Mouse (Mus musculus) heart, postnatal 0 days (tissue): ENCODE measurements at regions not wholly inside any gene's neighbourhood (a gene's known extent, or its start where the extent isn't known, plus 50 kb on each side); places are given as distances from the start of the nearest gene placed in this dataset.
"Not testable (repeated sequence)": the region's sequence is repeated elsewhere in the genome, so short reads cannot be mapped to it uniquely, and the experiment has no call there.

Experiments used
- ATAC-seq: fragments of 200-750 bp; cut with Nextera tagmentation; 2 replicates; pipeline ENCODE4 v1.8.0; 2017; ENCODE audit warnings: low read depth, moderate number of reproducible peaks, moderate library complexity; ENCODE audit not compliant: insufficient read depth
- DNase-seq: peaks from one replicate; pipeline ENCODE4 v3.0.0-alpha.2; 2016; ENCODE audit warnings: low spot score
- H3K27ac ChIP-seq: fragments of 300-500 bp; sonication (generic); 2 replicates; pipeline ENCODE4 v1.5.1; 2014; ENCODE audit warnings: low read depth, mild to moderate bottlenecking
- H3K27me3 ChIP-seq: fragments of 300-500 bp; sonication (generic); 2 replicates; pipeline ENCODE4 v1.6.1; 2014; ENCODE audit warnings: low read length, mixed read lengths; ENCODE audit not compliant: control insufficient read depth, insufficient read depth
- H3K36me3 ChIP-seq: fragments of 300-500 bp; sonication (generic); replicated peaks from 2 replicates; pipeline ENCODE4 v1.6.1; 2014; ENCODE audit warnings: low read length, mixed read lengths; ENCODE audit not compliant: control insufficient read depth, insufficient read depth
- H3K4me1 ChIP-seq: fragments of 300-500 bp; sonication (generic); 2 replicates; pipeline ENCODE4 v1.6.1; 2014; ENCODE audit warnings: antibody characterized with exemption; ENCODE audit not compliant: control insufficient read depth, insufficient read depth
- H3K4me2 ChIP-seq: fragments of 300-500 bp; sonication (generic); 2 replicates; pipeline ENCODE4 v1.6.1; 2014; ENCODE audit warnings: low read depth, mild to moderate bottlenecking, low read length, moderate library complexity
- H3K4me3 ChIP-seq: fragments of 300-500 bp; sonication (generic); 2 replicates; pipeline ENCODE4 v1.5.1; 2014; ENCODE audit warnings: low read depth, low read length
- H3K9ac ChIP-seq: fragments of 300-500 bp; sonication (generic); replicated peaks from 2 replicates; pipeline ENCODE4 v1.6.1; 2014; ENCODE audit warnings: low read depth, low read length, mixed read lengths
- H3K9me3 ChIP-seq: fragments of 300-500 bp; sonication (generic); replicated peaks from 2 replicates; pipeline ENCODE4 v1.6.1; 2016; ENCODE audit warnings: low read length; ENCODE audit not compliant: control insufficient read depth
- CTCF ChIP-seq: IDR thresholded peaks from 2 replicates; pipeline ENCODE4 v1.5.1; 2016; ENCODE audit warnings: antibody characterized with exemption, control low read depth, low read depth
- EP300 ChIP-seq: IDR thresholded peaks from 2 replicates; pipeline ENCODE4 v1.6.1; 2016; ENCODE audit warnings: antibody characterized with exemption, low read depth
- WGBS: fragments of 180-500 bp; shearing (Covaris S2); extraction: QIAGEN DNeasy Blood & Tissue Kit; methylation state at CpG from one replicate; pipeline ENCODE4 v1.1.7; 2014; 5-methylcytosine and 5-hydroxymethylcytosine counted together

DNA sequence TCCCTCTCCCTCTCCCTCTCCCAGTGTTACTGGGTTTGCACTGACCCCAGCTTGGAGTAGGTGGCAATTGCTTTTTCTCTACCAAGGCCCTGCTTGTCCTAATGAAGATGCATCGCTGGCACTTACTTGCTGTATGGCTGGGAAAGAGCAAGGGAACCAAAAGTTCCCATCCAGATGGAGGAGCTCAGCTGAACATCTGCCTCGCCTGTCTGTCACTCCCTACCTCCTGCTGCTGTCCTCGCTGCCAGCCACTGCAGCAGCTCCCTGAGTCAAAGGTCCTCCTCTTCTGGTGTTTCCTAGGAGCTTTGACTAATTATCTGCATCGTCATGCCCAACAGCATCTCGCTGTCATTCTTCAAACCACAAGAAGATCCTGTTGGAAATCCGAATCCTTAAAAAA lies 203.4 kb downstream of the Mat2b start:
- Histone ChIP-seq H3K4me2 (no peak overlapping the region), H3K9ac (no peak overlapping the region), H3K27me3 (no peaks in the 10 kb centered on the region), H3K27ac (no peak overlapping the region), H3K36me3 (no peaks in the 10 kb centered on the region), H3K4me3 (no peak overlapping the region), H3K9me3 (no peaks in the 10 kb centered on the region), H3K4me1 (no peaks in the 10 kb centered on the region)
- no peak for DNase-seq
- no peak for ATAC-seq
- WGBS: 17% methylated on average over 6 of the region's 6 CpGs
- TF ChIP-seq EP300 (no peak), CTCF (no peak)

DNA sequence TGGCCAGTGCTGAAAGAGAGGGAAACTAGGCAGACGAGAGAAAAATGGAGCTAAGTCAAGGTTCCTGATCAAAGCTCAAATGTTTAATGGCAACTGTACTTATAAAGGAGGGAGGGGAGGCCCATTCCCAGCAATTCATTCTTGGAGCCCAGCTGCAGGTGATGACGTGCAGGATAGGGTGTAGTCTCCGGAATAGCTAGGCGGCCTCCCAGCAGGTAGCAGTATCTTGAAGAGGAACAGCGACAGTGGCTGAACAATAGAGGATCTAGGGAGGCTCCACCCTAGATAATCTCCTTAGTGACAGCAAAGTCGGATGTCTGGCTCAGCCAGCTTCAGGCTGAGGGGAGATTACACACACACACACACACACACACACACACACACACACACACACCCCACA lies 216.8 kb downstream of the Mat2b start:
- not testable (repeated sequence) for H3K4me3 ChIP-seq, H3K9ac ChIP-seq, DNase-seq, H3K27ac ChIP-seq, H3K4me2 ChIP-seq, H3K9me3 ChIP-seq, H3K4me1 ChIP-seq, H3K27me3 ChIP-seq, ATAC-seq, H3K36me3 ChIP-seq
- 20% methylated on average over 6 of the region's 6 CpGs for WGBS

DNA sequence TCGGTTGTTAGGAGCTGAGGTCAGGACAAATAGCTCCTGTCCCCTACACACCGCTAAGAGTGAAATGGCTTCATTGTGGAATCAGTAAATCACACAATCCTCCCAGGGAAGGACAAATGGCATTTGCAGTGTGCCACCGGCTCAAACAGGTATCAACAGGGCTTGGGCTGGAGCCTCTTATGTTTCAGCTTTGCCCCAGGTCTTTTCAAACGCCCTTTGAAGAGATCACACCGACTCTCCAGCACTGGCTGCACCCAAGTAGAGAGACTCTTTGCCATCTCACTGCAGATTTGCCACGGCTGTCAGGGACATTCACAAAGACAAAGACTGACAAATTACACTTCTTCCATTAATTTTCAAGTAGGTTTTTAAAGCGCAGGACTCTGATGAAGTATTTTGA lies 217.7 kb downstream of the Mat2b start:
- Histone ChIP-seq H3K9me3 (no peaks in the 10 kb centered on the region), H3K4me1 (no peaks in the 10 kb centered on the region), H3K4me2 (no peak overlapping the region), H3K9ac (no peak overlapping the region), H3K4me3 (no peak overlapping the region), H3K27me3 (no peaks in the 10 kb centered on the region), H3K36me3 (no peaks in the 10 kb centered on the region), H3K27ac (no peak overlapping the region)
- no peak for DNase-seq
- 37% methylated on average over 7 of the region's 7 CpGs for WGBS
- no peak for ATAC-seq
- no peak for TF ChIP-seq CTCF
- TF ChIP-seq EP300: no peak

DNA sequence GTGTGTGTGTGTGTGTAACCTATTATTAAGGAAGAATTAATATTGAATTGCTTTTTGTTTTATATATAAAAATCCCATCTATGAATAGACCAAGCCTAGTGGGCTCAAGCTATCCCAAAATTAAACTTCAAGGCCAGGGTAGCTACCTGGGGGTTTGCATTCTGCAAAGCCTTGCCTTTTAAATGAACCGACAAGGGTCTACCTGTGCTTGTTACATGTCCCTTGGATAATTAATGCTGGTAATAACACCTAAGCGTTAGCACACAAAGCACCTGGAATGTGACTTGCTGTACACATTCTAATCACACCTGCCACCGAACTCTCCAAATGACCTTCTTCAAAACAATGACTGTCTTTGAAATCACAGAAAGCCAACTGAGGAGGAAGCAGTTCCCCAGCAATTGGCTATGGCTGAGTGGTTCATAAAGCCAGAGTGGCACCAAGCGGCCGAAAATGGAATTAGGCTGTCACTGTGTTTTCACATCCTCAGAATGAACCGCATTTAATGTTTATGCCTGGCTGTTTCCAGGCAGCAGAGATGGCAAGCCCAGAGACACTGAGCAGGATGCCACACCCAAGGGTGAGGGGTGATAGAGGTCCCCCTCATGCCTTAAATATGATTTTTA lies 225.8 kb downstream of the Mat2b start:
- H3K27me3 ChIP-seq: no peaks in the 10 kb centered on the region
- no peaks in the 10 kb centered on the region for H3K9me3 ChIP-seq
- peak; percentile 52 for TF ChIP-seq CTCF
- TF ChIP-seq EP300: no peak
- WGBS: 25% methylated on average over 6 of the region's 6 CpGs
- no peaks in the 10 kb centered on the region for H3K36me3 ChIP-seq
- no peak overlapping the region for H3K27ac ChIP-seq
- H3K4me3 ChIP-seq: no peak overlapping the region
- H3K4me2 ChIP-seq: no peak overlapping the region
- ATAC-seq: no peak
- no peaks in the 10 kb centered on the region for H3K4me1 ChIP-seq
- no peak overlapping the region for H3K9ac ChIP-seq
- peak; percentile 40 for DNase-seq

DNA sequence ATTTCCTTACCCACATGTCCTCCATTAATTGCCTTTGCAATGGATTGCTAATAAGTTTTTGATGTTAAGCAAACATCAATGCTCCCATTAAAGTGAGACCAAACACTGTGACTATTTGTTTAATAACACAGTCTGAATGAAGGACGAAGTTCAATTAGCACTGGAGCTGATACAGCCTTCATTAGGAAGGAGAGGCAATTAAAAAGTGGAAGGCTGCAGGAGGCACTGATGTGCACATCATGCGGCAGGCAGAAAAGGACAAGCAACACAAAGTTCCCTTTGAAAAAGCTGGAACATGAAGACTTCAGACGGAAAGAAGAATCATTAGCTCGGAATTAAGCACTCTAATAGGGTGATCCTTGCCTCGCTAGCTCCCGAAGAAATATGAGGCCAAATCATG lies 238.4 kb downstream of the Mat2b start:
- WGBS: 77% methylated on average over 6 of the region's 6 CpGs
- no peaks in the 10 kb centered on the region for H3K9me3 ChIP-seq
- no peak overlapping the region for H3K9ac ChIP-seq
- TF ChIP-seq CTCF (no peak), EP300 (no peak)
- no peaks in the 10 kb centered on the region for H3K4me1 ChIP-seq
- no peak overlapping the region for H3K4me2 ChIP-seq
- H3K27ac ChIP-seq: no peak overlapping the region
- ATAC-seq (no peak), DNase-seq (no peak)
- H3K27me3 ChIP-seq: no peaks in the 10 kb centered on the region
- H3K4me3 ChIP-seq: no peak overlapping the region
- H3K36me3 ChIP-seq: no peaks in the 10 kb centered on the region

DNA sequence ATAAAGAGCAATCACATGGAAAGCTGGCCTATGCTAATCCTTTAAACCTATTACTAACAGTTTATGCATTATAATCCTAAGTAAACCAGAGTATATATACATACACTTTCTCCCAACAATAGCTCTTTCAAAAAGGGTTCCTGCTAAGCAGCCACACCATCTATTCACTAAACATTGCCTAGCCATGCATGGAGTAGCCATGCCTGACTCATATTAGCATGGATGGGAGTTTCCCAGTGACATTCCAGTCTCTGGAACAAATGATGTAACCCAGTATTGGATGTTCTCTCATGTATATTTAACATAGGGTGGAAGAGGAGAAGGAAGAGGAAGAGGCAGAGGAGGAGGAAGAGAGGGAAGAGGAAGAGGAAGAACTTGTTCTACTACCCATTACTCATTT lies 240.0 kb downstream of the Mat2b start:
- not testable (repeated sequence) for H3K4me1 ChIP-seq, H3K36me3 ChIP-seq, H3K4me3 ChIP-seq, H3K27me3 ChIP-seq, DNase-seq, H3K9me3 ChIP-seq, H3K27ac ChIP-seq, H3K9ac ChIP-seq, ATAC-seq, H3K4me2 ChIP-seq
